Mouse (Mus musculus): ENCODE measurements around the gene B9d2.

Gene B9d2

DNA sequence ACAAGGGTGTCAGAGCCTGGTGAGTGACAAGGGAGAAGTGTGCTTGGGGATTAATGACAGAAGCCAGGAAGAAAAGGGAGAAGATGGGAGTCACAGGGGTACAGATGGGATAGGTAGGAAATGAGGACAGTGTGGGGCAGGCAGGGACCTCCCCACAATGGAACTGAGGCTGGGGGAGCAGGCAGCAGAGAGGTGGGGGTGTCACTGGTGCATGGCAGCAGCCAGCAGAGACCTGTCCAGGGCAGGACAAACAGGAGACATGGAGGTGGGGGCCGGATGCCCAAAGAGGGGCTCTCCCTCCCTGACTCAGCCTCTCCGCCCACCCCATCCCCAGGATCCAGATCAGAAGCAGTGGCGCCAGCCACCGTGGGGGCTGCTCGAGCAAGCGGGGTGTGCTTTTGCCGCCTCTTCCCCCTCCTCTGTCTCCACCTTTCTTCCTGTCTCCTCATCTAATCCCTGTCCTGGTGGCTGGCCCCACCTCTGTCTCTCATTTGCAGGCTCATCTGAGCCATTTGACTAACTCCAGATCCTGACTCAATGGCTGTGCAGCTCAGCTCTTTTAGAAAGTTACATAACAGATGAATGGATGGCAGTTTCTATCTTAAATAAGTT is 30.0 kb downstream of the B9d2 start:
- H3K36me3 ChIP-seq (ENCODE audit: insufficient read depth, low read length), result peaks cover 44% of the 10 kb centered on the region
- peak overlapping the region; percentile 65 for H3K4me3 ChIP-seq (replicated peaks; ENCODE audit: low read length)
- no peaks in the 10 kb centered on the region for H3K9me3 ChIP-seq (ENCODE audit: low read length)
- no peaks in the 10 kb centered on the region for H3K27me3 ChIP-seq (ENCODE audit: insufficient read depth, low read length)
- H3K4me1 ChIP-seq (replicated peaks; ENCODE audit: low read depth, low read length), result peaks cover 84% of the 10 kb centered on the region
- no peak for TF ChIP-seq NANOG (IDR thresholded peaks at IDR 0.05; ENCODE audit: borderline replicate concordance, low read length)
- TF ChIP-seq CTCF (conservative IDR thresholded peaks at IDR 0.05; ENCODE audit: low read length), result no peak
- TF ChIP-seq POU5F1 (IDR thresholded peaks at IDR 0.05; ENCODE audit: borderline replicate concordance, low read length), result no peak

DNA sequence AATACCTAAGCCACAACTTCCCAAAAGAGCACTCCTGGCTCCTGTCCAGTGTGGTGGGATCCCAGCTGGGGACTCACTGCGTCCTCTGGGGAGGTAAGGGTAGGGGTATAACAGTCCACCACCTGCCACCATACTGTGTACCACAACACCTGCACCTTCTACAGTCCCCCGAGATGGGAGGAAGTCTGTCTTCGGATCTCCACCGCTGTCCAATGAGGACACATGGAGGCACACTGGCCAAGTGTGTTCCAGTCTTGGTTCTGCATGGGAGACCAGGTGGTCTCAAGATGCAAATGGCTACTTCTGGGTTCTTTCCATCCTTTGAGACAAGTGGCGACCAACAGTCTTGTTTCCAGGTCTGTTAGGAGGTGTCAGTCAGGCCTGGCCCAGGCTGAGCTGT is 30.6 kb downstream of the B9d2 start:
- H3K36me3 ChIP-seq (ENCODE audit: insufficient read depth, low read length), result peaks cover 50% of the 10 kb centered on the region
- H3K4me3 ChIP-seq (replicated peaks; ENCODE audit: low read length), result peak overlapping the region; percentile 65; the same call in 1 of the 2 replicates
- H3K4me1 ChIP-seq (replicated peaks; ENCODE audit: low read depth, low read length), result peaks cover 84% of the 10 kb centered on the region
- H3K27me3 ChIP-seq (ENCODE audit: insufficient read depth, low read length), result no peaks in the 10 kb centered on the region
- TF ChIP-seq CTCF (conservative IDR thresholded peaks at IDR 0.05; ENCODE audit: low read length), result no peak
- no peak for TF ChIP-seq POU5F1 (IDR thresholded peaks at IDR 0.05; ENCODE audit: borderline replicate concordance, low read length)
- TF ChIP-seq NANOG (IDR thresholded peaks at IDR 0.05; ENCODE audit: borderline replicate concordance, low read length), result no peak
- H3K9me3 ChIP-seq (ENCODE audit: low read length), result no peaks in the 10 kb centered on the region

DNA sequence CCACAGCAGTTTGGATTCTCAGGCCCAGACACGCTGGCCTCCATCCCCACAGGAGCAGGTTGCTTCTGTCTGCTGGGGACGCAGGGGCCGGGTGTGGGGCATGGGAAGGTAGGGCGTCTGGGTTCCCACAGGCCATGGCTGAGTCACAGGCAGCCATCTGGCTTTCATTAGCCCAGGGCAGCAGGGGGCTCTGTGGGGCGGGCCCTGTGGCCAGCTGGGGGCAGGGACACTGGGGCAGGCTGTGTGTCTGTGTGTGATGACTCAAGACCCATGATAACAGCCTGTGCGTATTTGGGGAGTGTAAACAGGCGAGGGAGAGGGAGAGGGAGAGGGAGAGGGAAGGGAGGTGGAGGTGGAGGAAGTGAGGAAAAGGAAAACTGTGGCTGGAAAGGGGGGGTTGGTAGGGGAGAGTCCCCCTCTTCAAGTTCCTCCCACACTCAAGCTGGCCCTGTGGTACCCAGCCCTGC is 31.2 kb downstream of the B9d2 start:
- H3K4me3 ChIP-seq (replicated peaks; ENCODE audit: low read length), result no peak overlapping the region
- peaks cover 56% of the 10 kb centered on the region for H3K36me3 ChIP-seq (ENCODE audit: insufficient read depth, low read length)
- no peak for TF ChIP-seq CTCF (conservative IDR thresholded peaks at IDR 0.05; ENCODE audit: low read length)
- no peak for TF ChIP-seq POU5F1 (IDR thresholded peaks at IDR 0.05; ENCODE audit: borderline replicate concordance, low read length)
- TF ChIP-seq NANOG (IDR thresholded peaks at IDR 0.05; ENCODE audit: borderline replicate concordance, low read length), result no peak
- H3K27me3 ChIP-seq (ENCODE audit: insufficient read depth, low read length), result no peaks in the 10 kb centered on the region
- peaks cover 85% of the 10 kb centered on the region for H3K4me1 ChIP-seq (replicated peaks; ENCODE audit: low read depth, low read length)
- H3K9me3 ChIP-seq (ENCODE audit: low read length), result no peaks in the 10 kb centered on the region

DNA sequence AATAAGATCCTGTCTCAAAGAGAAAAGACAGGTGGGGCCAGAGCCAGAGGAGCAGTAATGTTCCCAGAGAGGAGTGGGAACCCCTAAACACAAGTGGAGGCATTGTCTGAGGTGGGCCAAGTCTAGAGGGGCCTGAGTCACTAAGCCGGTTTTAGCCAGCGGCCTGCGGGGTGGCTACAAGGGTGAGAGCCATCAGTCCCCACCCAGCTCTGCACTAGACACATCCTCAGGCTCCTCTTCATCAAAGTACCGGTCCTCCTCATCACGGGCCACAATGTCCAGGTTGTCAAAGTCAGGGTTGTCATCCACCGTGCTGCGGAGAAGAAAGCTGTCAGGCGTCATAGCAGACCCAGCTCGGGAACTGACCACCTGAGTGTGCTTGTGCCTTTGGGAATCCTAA is 32.2 kb downstream of the B9d2 start:
- Histone ChIP-seq H3K27me3 (ENCODE audit: insufficient read depth, low read length) (no peaks in the 10 kb centered on the region), H3K36me3 (ENCODE audit: insufficient read depth, low read length) (peaks cover 59% of the 10 kb centered on the region), H3K9me3 (ENCODE audit: low read length) (no peaks in the 10 kb centered on the region), H3K4me3 (replicated peaks; ENCODE audit: low read length) (no peak overlapping the region), H3K4me1 (replicated peaks; ENCODE audit: low read depth, low read length) (peaks cover 84% of the 10 kb centered on the region)
- TF ChIP-seq POU5F1 (IDR thresholded peaks at IDR 0.05; ENCODE audit: borderline replicate concordance, low read length) (no peak), NANOG (IDR thresholded peaks at IDR 0.05; ENCODE audit: borderline replicate concordance, low read length) (no peak), CTCF (conservative IDR thresholded peaks at IDR 0.05; ENCODE audit: low read length) (no peak)

DNA sequence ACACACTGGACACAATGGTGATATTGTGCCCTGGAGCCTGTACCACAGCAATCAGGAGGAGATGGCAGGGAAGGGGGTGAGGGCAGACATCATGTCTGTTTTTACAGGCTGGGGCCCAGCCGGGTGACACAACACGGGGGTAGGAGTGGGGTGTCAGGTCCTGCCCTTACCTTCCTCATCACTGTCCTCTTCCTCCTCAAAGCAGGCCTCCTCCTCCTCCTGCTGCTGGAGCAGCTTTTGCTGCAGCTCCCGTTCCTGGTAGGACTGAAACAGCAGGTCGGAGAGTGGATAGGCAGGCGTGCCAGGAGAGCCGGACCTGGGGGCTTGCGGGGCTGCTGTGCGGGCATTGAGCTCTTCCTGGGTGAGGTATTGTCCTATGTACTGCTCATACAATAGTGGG is 34.0 kb downstream of the B9d2 start:
- peaks cover 63% of the 10 kb centered on the region for H3K36me3 ChIP-seq (ENCODE audit: insufficient read depth, low read length)
- H3K4me1 ChIP-seq (replicated peaks; ENCODE audit: low read depth, low read length), result peaks cover 82% of the 10 kb centered on the region
- H3K9me3 ChIP-seq (ENCODE audit: low read length), result no peaks in the 10 kb centered on the region
- TF ChIP-seq POU5F1 (IDR thresholded peaks at IDR 0.05; ENCODE audit: borderline replicate concordance, low read length) (no peak), NANOG (IDR thresholded peaks at IDR 0.05; ENCODE audit: borderline replicate concordance, low read length) (no peak), CTCF (conservative IDR thresholded peaks at IDR 0.05; ENCODE audit: low read length) (no peak)
- H3K27me3 ChIP-seq (ENCODE audit: insufficient read depth, low read length), result no peaks in the 10 kb centered on the region
- H3K4me3 ChIP-seq (replicated peaks; ENCODE audit: low read length), result no peak overlapping the region

DNA sequence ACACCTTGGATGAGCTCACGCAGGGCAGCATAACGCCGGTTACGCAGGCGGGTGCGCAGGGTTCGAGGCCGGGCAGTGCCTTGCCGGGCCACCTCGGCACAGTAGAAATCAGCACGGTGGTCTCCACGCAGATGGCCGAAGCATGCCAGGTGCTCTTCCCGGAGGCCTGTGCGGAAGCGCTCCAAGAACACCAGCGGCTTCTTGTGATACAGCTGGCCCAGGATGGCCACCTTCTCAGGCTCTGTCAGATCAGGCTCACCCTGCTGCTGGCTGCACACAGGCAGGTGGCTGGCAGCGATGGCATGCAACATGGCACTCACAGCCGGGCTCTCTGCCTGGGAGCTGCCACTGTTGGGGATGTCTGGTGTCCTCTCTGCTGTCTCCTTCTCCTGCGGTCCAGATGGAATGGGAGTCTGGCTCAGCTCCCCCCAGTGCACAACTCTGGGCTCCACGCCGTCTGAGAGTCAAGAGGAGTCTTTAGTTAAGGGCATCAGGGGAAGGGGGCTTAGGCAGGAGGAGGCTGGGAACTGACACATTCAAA is 35.2 kb downstream of the B9d2 start:
- Histone ChIP-seq H3K9me3 (ENCODE audit: low read length) (no peaks in the 10 kb centered on the region), H3K27me3 (ENCODE audit: insufficient read depth, low read length) (no peaks in the 10 kb centered on the region), H3K4me1 (replicated peaks; ENCODE audit: low read depth, low read length) (peaks cover 81% of the 10 kb centered on the region), H3K4me3 (replicated peaks; ENCODE audit: low read length) (peak overlapping the region; percentile 58), H3K36me3 (ENCODE audit: insufficient read depth, low read length) (peaks cover 75% of the 10 kb centered on the region)
- TF ChIP-seq POU5F1 (IDR thresholded peaks at IDR 0.05; ENCODE audit: borderline replicate concordance, low read length) (no peak), NANOG (IDR thresholded peaks at IDR 0.05; ENCODE audit: borderline replicate concordance, low read length) (no peak), CTCF (conservative IDR thresholded peaks at IDR 0.05; ENCODE audit: low read length) (no peak)

DNA sequence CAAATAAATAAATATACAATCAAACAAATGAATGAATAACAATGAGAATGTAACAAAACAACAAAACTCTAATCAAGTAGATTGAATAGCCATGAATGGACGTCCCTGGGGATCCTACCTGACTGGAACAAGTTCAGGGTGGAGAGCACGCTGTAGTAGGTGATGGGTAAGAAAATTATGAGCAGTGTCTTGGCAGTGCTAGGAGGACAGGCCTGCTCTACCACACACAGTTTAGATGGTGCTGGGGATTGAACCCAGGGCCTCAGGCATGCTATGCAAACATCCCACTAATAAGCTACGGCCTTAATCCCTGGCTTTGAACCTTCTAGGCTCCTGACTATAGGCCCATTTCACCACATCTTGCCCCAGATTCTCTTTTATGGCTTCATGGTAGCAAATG is 36.9 kb downstream of the B9d2 start:
- no peaks in the 10 kb centered on the region for H3K27me3 ChIP-seq (ENCODE audit: insufficient read depth, low read length)
- H3K4me1 ChIP-seq (replicated peaks; ENCODE audit: low read depth, low read length), result peaks cover 72% of the 10 kb centered on the region
- no peak for TF ChIP-seq POU5F1 (IDR thresholded peaks at IDR 0.05; ENCODE audit: borderline replicate concordance, low read length)
- no peak for TF ChIP-seq NANOG (IDR thresholded peaks at IDR 0.05; ENCODE audit: borderline replicate concordance, low read length)
- TF ChIP-seq CTCF (conservative IDR thresholded peaks at IDR 0.05; ENCODE audit: low read length), result no peak
- peaks cover 79% of the 10 kb centered on the region for H3K36me3 ChIP-seq (ENCODE audit: insufficient read depth, low read length)
- no peak overlapping the region; the same call in 1 of the 2 replicates for H3K4me3 ChIP-seq (replicated peaks; ENCODE audit: low read length)
- no peaks in the 10 kb centered on the region for H3K9me3 ChIP-seq (ENCODE audit: low read length)

DNA sequence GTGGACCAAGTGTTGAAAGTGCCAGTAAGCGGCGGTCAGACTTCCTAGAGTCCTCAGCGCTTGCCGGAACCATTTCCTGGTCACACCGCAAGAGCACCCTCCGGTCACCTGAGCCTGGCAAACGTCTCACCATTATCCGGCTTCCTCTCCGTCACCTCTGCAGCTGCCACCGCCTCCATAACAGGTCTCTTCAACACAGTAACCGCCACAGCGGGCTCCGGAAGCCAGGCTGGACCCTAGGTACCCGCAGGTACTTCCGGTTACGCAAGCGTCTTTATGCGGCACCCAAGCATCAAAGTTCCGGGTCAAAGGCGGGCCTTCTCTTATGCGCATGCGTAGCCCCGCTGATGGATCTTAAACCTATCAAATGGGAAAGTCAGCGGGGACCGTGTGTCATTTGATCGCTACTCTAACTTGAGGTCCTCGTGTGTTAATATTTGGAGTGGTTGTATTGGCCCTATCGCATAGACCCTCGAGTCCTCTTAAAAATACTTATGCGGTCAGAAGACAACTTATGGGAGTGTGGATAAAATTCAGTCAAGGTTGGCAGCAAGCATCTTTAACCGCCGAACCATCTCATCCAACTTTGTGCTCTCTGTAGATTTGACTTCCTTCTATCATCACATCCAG is 38.3 kb downstream of the B9d2 start, which contains the start of gene Ccdc97:
TSS of gene Ccdc97 (minus strand) at position 301 of the 630 bp plus-strand sequence.
- Histone ChIP-seq H3K4me1 (replicated peaks; ENCODE audit: low read depth, low read length) (peaks cover 68% of the 10 kb centered on the region), H3K4me3 (replicated peaks; ENCODE audit: low read length) (peak within 1 kb of the TSS; percentile 87), H3K36me3 (ENCODE audit: insufficient read depth, low read length) (peaks cover 79% of the 10 kb centered on the region), H3K27me3 (ENCODE audit: insufficient read depth, low read length) (no peaks in the 10 kb centered on the region), H3K9me3 (ENCODE audit: low read length) (no peaks in the 10 kb centered on the region)
- TF ChIP-seq NANOG (IDR thresholded peaks at IDR 0.05; ENCODE audit: borderline replicate concordance, low read length) (no peak), POU5F1 (IDR thresholded peaks at IDR 0.05; ENCODE audit: borderline replicate concordance, low read length) (no peak), CTCF (conservative IDR thresholded peaks at IDR 0.05; ENCODE audit: low read length) (no peak)

Data from E14TG2a.4 (cell line).